Mouse (Mus musculus) frontal cortex, adult 2 months (tissue): Measurements from ENCODE around the gene Gm20388. TPM values are rescaled to one million over a fixed set of nuclear protein-coding genes. Genes with fewer than 3 reads are reported as not detected.

Experiments used
- DNase-seq, 2 experiments: peaks; one replicate each; pipeline ENCODE4 v3.0.0; 2022; ENCODE audit warnings: low spot score in 1 of 2; ENCODE audit errors: extremely low spot score in 1 of 2
- polyA plus RNA-seq: library from polyadenylated mRNA; depleted of rRNA; stranded (reverse); fragments of >200 nt; gene quantifications from 2 replicates; pipeline ENCODE4 v1.2.3, GENCODE M21; 2012

The Gm20388 gene
- polyA plus RNA-seq, 1 experiment = 22.2 TPM

DNA sequence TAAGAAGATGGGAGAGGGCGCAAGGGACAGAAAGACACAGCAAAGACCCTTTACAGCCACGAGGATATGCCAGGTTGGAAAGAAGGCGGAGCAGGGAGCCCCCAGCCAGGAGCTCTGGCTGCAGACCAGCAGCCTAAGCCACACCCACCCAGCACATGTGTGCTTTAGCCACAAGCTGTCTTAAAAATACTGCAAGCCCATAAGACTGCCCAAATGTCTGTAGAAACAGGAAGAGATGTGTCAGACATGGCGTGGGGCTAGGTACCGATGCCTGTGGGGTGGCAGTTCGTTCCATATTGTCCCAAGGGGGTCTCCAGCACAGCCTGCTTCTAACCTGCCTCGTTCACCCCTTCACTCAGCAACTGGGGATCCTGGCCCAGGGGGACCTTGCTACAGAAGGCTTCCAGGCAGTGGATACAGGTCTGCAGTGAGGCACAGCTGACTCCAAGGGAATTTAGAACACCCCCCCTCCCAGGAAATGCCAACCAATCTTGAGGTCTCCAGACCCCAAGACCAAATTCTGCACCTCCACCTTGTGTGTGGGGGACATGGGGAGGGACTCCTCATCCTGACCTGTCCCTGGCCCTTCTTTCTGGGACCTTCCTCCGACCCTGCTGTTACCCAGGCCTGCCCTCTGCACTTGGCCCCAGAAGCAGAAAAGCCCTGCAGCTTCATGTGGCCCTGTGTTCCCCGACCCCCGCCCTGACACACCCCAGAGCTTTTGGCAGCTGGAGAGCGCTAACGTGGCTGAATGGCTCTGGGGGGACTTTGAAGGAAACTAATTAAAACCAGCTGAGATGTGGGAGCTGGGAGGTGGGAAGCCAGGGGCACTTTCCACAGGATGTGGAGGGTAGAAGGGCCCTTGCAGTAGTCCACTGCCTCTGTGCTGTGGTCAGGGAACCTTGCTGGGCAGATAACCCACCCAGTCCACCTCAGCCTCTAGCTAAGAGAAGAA lies 2335.9 kb downstream of the Gm20388 start:
- DNase-seq = no peak

DNA sequence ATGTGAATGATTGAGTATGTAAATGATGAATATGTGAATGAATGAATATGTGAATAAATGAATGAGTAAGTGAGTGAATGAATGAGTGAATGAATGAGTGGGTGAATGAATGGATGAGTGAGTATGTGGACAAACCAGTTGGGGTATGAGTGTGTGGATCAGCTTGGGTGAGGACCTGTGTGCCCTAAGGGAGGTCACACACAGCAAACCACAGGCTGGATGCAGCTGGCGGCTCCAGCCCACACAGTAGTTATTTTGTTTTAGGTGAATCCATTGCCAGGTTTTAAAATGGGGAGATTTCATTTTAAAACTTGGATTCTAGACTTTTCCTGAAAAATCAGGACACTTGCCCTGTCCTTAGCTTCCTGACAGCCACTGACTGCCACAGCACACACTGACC lies 2341.1 kb downstream of the Gm20388 start:
- no peak for DNase-seq

DNA sequence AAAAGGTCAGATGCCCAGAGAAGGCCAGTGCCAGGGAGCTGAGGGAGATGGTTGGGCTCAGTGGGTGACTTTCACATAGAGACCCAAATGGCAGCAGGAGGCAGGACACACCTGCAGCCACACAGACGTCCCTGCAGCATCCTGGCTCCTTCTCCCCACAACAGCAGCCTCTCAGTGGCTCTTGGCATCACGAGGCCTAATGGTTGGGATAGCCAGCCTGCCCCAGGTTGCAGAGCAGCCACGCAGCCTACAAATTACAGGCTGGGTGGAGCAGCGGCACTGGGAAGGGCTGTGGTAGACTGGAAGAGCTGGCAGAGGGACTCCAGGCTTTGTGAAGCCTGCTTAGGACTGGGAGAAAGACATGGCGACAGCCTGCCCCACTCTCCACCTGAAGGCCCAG lies 2341.7 kb downstream of the Gm20388 start:
- DNase-seq = no peak

- DNase-seq = peak in 1 of 2 experiments; percentile 86
Measured at GRCm38 (mm10) chr8:122259351-122259750, 2348.7 kb downstream of the Gm20388 start.

- no peak for DNase-seq
Measured at GRCm38 (mm10) chr8:122260755-122261154, 2350.1 kb downstream of the Gm20388 start.

- no peak for DNase-seq
Measured at GRCm38 (mm10) chr8:122262835-122263234, 2352.2 kb downstream of the Gm20388 start.

DNA sequence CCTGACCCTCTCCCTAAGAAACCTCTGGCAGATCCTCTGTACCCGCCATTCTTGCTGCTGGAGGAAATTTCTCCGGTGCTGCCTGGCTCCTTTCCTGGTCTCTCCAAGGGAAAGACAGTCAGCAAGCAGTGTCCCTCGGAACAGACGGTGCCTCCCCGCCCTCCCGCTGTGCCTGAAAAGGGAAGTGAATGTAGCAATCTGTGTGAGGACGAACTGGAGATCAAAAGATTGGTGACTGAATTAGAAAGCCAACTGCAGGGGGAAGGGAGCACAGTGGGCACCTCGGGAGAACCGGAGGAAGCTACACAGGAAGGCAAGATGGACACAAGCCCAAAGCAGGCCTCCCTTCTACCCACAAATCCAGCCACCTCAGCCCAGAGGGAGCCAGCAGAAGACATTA lies 2353.6 kb downstream of the Gm20388 start:
- no peak for DNase-seq

- no peak for DNase-seq
Measured at GRCm38 (mm10) chr8:122265522-122265921, 2354.9 kb downstream of the Gm20388 start.

DNA sequence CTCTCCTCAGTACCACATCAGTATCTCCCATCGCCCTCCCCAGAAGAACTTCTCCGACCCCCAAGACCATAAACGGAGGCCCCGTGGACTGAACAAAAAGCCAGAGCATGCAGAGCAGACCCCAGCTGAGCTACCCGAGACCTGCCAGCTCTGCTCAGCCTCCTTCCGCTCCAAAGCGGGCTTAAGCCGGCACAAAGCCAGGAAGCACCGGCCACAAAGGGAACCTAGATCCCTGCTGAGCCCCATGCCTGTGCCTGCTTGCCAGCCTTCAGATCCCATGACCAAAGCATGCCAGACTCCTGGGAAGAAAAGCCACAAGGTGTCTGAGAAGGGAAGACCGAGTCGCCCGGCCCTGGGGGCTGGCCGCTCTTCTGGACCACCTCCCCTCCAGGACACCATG lies 2356.2 kb downstream of the Gm20388 start:
- DNase-seq = no peak

DNA sequence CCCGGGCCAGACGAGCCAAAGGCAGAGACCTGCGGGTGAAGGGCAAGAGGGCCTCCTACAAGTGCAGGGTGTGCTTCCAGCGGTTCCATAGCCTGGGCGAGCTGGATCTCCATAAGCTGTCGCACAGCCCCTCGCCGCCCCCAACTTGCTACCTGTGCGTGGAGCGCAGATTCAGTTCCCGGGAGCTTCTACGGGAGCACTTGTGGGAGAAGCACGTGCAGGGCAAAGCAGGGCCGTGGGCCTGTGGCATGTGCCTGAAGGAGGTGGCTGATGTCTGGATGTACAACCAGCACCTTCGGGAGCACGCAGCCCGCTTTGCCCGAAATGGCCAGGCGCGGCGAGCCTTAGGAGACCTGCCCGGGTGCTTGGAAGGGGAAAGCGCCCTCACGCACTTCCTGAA lies 2358.2 kb downstream of the Gm20388 start:
- DNase-seq = no peak

DNA sequence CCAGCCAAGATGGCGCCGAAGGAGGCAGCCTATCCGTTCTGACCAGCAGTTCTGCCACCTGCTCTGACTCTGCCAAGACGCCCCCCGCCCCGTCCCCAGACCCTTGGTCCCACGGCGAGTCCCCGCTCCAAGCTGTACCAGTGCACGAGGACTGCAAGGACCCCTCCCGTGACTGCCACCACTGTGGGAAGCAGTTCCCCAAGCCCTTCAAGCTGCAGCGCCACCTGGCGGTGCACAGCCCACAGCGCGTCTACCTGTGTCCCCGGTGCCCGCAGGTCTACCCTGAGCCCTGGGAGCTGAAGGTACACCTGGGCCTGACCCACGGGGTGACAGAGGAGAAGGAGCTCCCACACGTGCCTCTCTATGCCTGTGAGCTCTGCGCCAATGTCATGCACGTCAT lies 2358.8 kb downstream of the Gm20388 start:
- peak in 1 of 2 experiments; percentile 86 for DNase-seq

DNA sequence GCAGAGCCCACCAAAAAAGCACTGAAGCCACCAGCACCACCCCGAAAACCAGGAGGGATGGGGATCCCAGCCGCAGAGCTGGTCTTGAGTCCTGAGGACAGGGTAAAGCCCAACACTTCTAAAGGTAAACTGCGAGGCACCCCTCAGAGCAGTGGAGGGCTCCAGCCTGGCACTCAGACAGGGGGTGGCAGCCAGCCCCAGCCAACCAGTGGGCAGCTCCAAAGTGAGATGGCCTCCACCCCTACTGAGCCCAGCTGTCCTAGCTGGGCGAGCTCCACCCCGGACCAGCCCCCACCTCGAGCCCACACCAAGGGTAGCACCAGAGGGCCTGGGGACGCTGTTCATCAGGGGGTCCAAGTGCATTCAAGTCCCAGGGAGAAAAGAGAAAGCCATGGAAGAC lies 2359.9 kb downstream of the Gm20388 start:
- no peak for DNase-seq

DNA sequence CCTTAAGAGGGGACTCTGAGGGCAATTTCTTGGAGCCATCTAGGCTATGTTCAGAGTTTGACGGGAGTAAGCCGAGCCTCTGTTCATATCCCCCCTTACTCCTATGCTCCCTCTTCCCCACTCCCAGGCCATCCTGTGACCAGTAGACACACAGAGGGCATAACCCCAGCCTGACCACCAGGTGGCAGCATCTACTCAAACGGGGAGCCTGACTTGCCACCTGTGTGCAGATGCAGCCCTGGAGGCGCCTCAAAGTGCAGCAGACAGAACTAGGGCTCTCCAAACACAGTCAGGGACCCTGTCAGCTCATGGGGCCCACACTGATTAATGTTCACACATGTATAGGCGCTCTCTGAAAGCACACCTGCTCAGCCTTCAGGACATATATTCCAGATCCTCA lies 2362.5 kb downstream of the Gm20388 start:
- peak in 1 of 2 experiments; percentile 77 for DNase-seq

- DNase-seq = no peak
Measured at GRCm38 (mm10) chr8:122273826-122274225, 2363.2 kb downstream of the Gm20388 start.

- no peak for DNase-seq
Measured at GRCm38 (mm10) chr8:122274651-122275391, 2364.2 kb downstream of the Gm20388 start.

GRCm38 (mm10) chr8:122276308-122276707 lies 2365.7 kb downstream of the Gm20388 start:
- no peak for DNase-seq

GRCm38 (mm10) chr8:122277204-122277995 lies 2366.8 kb downstream of the Gm20388 start:
- DNase-seq = no peak

DNA sequence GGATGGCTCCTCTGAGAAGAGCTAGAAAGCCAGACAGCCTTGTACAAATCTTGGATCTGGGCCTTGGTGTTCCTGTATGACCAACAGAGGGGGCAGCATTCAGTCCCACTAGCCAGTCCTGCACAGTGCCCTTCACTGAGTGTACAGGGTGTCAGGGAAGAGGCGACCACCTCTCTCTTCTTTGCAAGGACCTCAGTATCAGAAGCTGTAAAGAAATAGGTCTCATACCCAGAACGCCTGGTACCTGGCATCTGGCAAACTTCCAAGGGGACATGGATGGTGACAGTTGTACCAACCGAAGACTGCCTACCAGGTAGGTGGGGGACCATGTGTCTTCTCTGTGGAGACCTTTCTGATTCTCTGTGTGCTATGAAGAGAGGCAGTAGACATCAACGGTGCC lies 2369.5 kb downstream of the Gm20388 start:
- DNase-seq = no peak

- no peak for DNase-seq
Measured at GRCm38 (mm10) chr8:122280588-122281316, 2370.1 kb downstream of the Gm20388 start.
